Mouse (Mus musculus) left cerebral cortex, adult 2 months (tissue): ENCODE data around the gene Rnf11. TPM values are rescaled to one million over a fixed set of nuclear protein-coding genes. Genes with fewer than 3 reads are reported as not detected.
A peak's percentile ranks its signal among the peaks of the same experiment; 100 is the strongest.

Experiments used
- DNase-seq, 2 experiments: peaks; one replicate each; pipeline ENCODE4 v3.0.0; 2021 to 2022; ENCODE audit warnings: low spot score in 2 of 2, mixed read lengths in 1 of 2; ENCODE audit errors: extremely low spot score in 1 of 2
- H3K27ac ChIP-seq: fragments of 200-600 bp; 2 replicates; pipeline ENCODE4 v1.8.1; 2022
- H3K4me3 ChIP-seq: fragments of 200-600 bp; 2 replicates; pipeline ENCODE4 v1.8.1; 2022
- CTCF ChIP-seq: fragments of 200-600 bp; IDR thresholded peaks from 2 replicates; pipeline ENCODE4 v1.8.1; 2022; ENCODE audit warnings: antibody characterized with exemption, mild to moderate bottlenecking, moderate library complexity
- intact Hi-C: fragments of 180-260 bp; cut with DNase I; formaldehyde crosslinking; loops from one replicate; pipeline ENCODE4 v1.15.1; 2025
- total RNA-seq, 2 experiments: library from RNA; stranded (reverse); gene quantifications; 2 replicates each; pipeline ENCODE4 v1.2.3; 2021

Rnf11 gene
- total RNA-seq, 2 experiments from 2014 or later: 206 to 213 TPM

GRCm38 (mm10) chr4:109444471-109444870 is 40.1 kb downstream of the Rnf11 start:
- DNase-seq: no peak
- no peak for TF ChIP-seq CTCF
- Histone ChIP-seq H3K4me3 (no peak overlapping the region), H3K27ac (no peak overlapping the region)
- intact Hi-C loops: no loop called here

- Histone ChIP-seq H3K4me3 (no peak overlapping the region), H3K27ac (peak overlapping the region; percentile 34; the same call in 1 of the 2 replicates)
- intact Hi-C loops: no loop called here
- no peak for DNase-seq
- TF ChIP-seq CTCF: no peak
Observed at GRCm38 (mm10) chr4:109442649-109443048, 41.9 kb downstream of the Rnf11 start.

- Histone ChIP-seq H3K4me3 (no peak overlapping the region), H3K27ac (peak overlapping the region; percentile 34; the same call in 1 of the 2 replicates)
- intact Hi-C loops: no loop called here
- no peak for TF ChIP-seq CTCF
- DNase-seq: no peak
Observed at GRCm38 (mm10) chr4:109442126-109442525, 42.4 kb downstream of the Rnf11 start.

GRCm38 (mm10) chr4:109441000-109441399 is 43.5 kb downstream of the Rnf11 start:
- TF ChIP-seq CTCF: no peak
- no peak overlapping the region for H3K4me3 ChIP-seq
- H3K27ac ChIP-seq: no peak overlapping the region
- no peak for DNase-seq
- intact Hi-C loops: no loop called here

GRCm38 (mm10) chr4:109440381-109440780 is 44.1 kb downstream of the Rnf11 start:
- no peak for TF ChIP-seq CTCF
- no peak for DNase-seq
- H3K27ac ChIP-seq: no peak overlapping the region
- no peak overlapping the region for H3K4me3 ChIP-seq
- intact Hi-C loops: no loop called here

- intact Hi-C loops: loop anchor here (5.0 kb wide), 2 partner anchors 37 to 282 kb away; no protein-coding TSS in a partner anchor
- no peak for TF ChIP-seq CTCF
- Histone ChIP-seq H3K4me3 (no peak overlapping the region), H3K27ac (no peak overlapping the region)
- no peak for DNase-seq
Observed at GRCm38 (mm10) chr4:109439825-109440248, 44.7 kb downstream of the Rnf11 start.

GRCm38 (mm10) chr4:109439101-109439500 is 45.4 kb downstream of the Rnf11 start:
- no peak overlapping the region for H3K27ac ChIP-seq
- no peak for DNase-seq
- H3K4me3 ChIP-seq: no peak overlapping the region
- TF ChIP-seq CTCF: no peak; the same call in 1 of the 2 replicates
- intact Hi-C loops: loop anchor here (5.0 kb wide), 2 partner anchors 38 to 283 kb away; no protein-coding TSS in a partner anchor

- no peak overlapping the region for H3K4me3 ChIP-seq
- peak; percentile 85 for TF ChIP-seq CTCF
- intact Hi-C loops: loop anchor here (5.0 kb wide), 2 partner anchors 39 to 284 kb away; no protein-coding TSS in a partner anchor
- H3K27ac ChIP-seq: no peak overlapping the region
- DNase-seq: peak; percentile 45 to 54
Observed at GRCm38 (mm10) chr4:109437913-109438878, 46.3 kb downstream of the Rnf11 start.

- H3K4me3 ChIP-seq: no peak overlapping the region
- TF ChIP-seq CTCF: no peak
- DNase-seq: no peak
- intact Hi-C loops: no loop called here
- no peak overlapping the region for H3K27ac ChIP-seq
Observed at GRCm38 (mm10) chr4:109434256-109434655, 50.3 kb downstream of the Rnf11 start.

GRCm38 (mm10) chr4:109433641-109434040 is 50.9 kb downstream of the Rnf11 start:
- no peak for TF ChIP-seq CTCF
- no peak overlapping the region for H3K27ac ChIP-seq
- no peak for DNase-seq
- intact Hi-C loops: no loop called here
- no peak overlapping the region for H3K4me3 ChIP-seq

GRCm38 (mm10) chr4:109432668-109433375 is 51.7 kb downstream of the Rnf11 start:
- no peak for DNase-seq
- Histone ChIP-seq H3K27ac (no peak overlapping the region), H3K4me3 (no peak overlapping the region)
- TF ChIP-seq CTCF: no peak
- intact Hi-C loops: no loop called here

- peak; percentile 65 for TF ChIP-seq CTCF
- Histone ChIP-seq H3K27ac (no peak overlapping the region), H3K4me3 (no peak overlapping the region)
- peak; percentile 37 to 43 for DNase-seq
- intact Hi-C loops: no loop called here
Observed at GRCm38 (mm10) chr4:109430854-109431253, 53.7 kb downstream of the Rnf11 start.
